Mouse (Mus musculus): ENCODE results near the gene Kmt5a.

- TF ChIP-seq CTCF (IDR thresholded peaks at IDR 0.05; ENCODE audit: control insufficient read depth, insufficient read depth, low read length): no peak
- no peak for TF ChIP-seq POLR2A (IDR thresholded peaks at IDR 0.05; ENCODE audit: borderline replicate concordance, control insufficient read depth, low read depth, low read length)
These were observed 25.2 kb downstream of the Kmt5a start for GRCm38 (mm10) chr5:124464905-124465304.

Data from bone marrow, adult 2 months (tissue).